In the genomic region with DNA sequence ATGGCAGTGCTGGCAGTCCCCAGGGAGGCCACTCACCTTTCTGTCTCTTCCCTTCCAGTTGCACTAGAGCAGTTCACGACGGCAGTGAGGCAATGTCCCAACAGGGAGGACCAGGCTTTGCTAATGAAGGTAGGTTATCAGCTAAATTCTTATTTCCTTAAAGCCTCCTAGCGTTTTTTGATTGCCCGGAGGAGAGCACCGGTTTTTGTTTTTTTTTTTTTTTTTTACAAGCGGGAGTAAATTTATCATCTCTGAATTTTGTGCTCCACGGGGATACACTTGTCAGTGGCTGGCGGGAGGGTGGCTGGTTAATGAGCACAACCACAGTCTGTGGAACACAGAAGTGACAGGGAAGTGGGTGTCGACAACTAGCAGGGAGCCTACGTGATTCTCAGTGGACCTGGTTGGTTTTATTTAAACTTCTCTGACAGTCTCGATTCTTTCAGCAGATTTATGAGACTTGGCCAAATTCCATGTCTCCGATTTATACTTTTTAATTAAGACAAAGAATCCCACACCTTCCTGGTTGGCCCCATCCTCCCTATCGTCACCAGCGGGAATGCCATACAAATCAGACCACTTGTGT, we compare ENCODE assay signal across 17 mouse cellular contexts. TPM values are rescaled to one million over a fixed set of nuclear protein-coding genes. Genes with fewer than 3 reads are reported as not detected.
DNase-seq lines count a peak whose midpoint lies in the region; ATAC-seq lines count a peak whose summit lies in the region.
"Had no signal": no experiment of that assay in that cellular context is flagged by ENCODE, and none has a peak within 500 bp of the region (broad histone marks: within the 10 kb centered on the region; RNA-seq: fewer than 3 reads in every experiment).

No protein-coding gene starts in this region.

- intact Hi-C loops in heart, postnatal 10 days (cut with DNase I): no loop called here
- intact Hi-C loops in left cerebral cortex, postnatal 14 days (cut with DNase I): no loop called here

- H3K9ac ChIP-seq in heart, embryonic 14.5 days (ENCODE audit: low read length): no peak overlapping the region
- H3K9ac ChIP-seq in forebrain, embryonic 14.5 days (ENCODE audit: low read length): no peak overlapping the region
- H3K9ac ChIP-seq: forebrain, embryonic 12.5 days; hindbrain, embryonic 13.5 days; limb, embryonic 13.5 days had no signal

- H3K4me1 ChIP-seq in heart, embryonic 14.5 days (ENCODE audit: control insufficient read depth in 2 of 2, insufficient read depth in 2 of 2, low read length in 2 of 2): peaks cover 18 to 19% of the 10 kb centered on the region in 2 experiments
- H3K4me1 ChIP-seq in limb, embryonic 10.5 days: peaks cover 10% of the 10 kb centered on the region; the same call in 1 of the 2 replicates
- no peaks in the 10 kb centered on the region for H3K4me1 ChIP-seq in forebrain, embryonic 14.5 days (ENCODE audit: control insufficient read depth, insufficient read depth, low read length)

- H3K9me3 ChIP-seq in heart, embryonic 14.5 days (ENCODE audit: control insufficient read depth, low read length): peaks cover 4% of the 10 kb centered on the region; the same call in 1 of the 2 replicates
- H3K9me3 ChIP-seq in limb, embryonic 10.5 days (replicated peaks): no peaks in the 10 kb centered on the region
- H3K9me3 ChIP-seq in forebrain, embryonic 14.5 days (replicated peaks; ENCODE audit: control insufficient read depth, low read length): no peaks in the 10 kb centered on the region
- H3K9me3 ChIP-seq: forebrain, embryonic 12.5 days; hindbrain, embryonic 13.5 days; limb, embryonic 13.5 days had no signal

- DNase-seq in heart, postnatal 10 days: no peak
- peak; percentile 26 to 46 for DNase-seq in left cerebral cortex, postnatal 14 days (ENCODE audit: low spot score in 2 of 2)
- no peak for DNase-seq in left cerebral cortex, adult 11 months (ENCODE audit: low spot score)
- DNase-seq in MEL-GATA-1-ER (ENCODE audit: extremely low read depth, low read depth): peak; percentile 42
- DNase-seq in limb, embryonic 10.5 days (ENCODE audit: low spot score): peak; percentile 22
- DNase-seq in forebrain, embryonic 14.5 days (ENCODE audit: low spot score): no peak
- DNase-seq: adrenal gland, postnatal 36 days; cerebellum, adult 9-11 months; embryo, embryonic 11 days; layer of hippocampus, postnatal 36 days; midbrain, embryonic 14.5 days; thymus, postnatal 4 days had no signal

- WGBS in heart, embryonic 14.5 days: 26% methylated on average over 14 of the region's 14 CpGs
- 72% methylated on average over 14 of the region's 14 CpGs for WGBS in limb, embryonic 10.5 days
- WGBS in forebrain, embryonic 14.5 days: 62% methylated on average over 14 of the region's 14 CpGs

- H3K4me3 ChIP-seq in heart, embryonic 14.5 days (ENCODE audit: control insufficient read depth in 1 of 2, insufficient read depth in 1 of 2, low read depth in 1 of 2, low read length in 2 of 2): no peak overlapping the region
- H3K4me3 ChIP-seq in limb, embryonic 10.5 days: no peak overlapping the region
- no peak overlapping the region for H3K4me3 ChIP-seq in forebrain, embryonic 14.5 days (ENCODE audit: low read depth, low read length)
- H3K4me3 ChIP-seq: forebrain, embryonic 12.5 days; hindbrain, embryonic 13.5 days; limb, embryonic 13.5 days had no signal

- ATAC-seq in heart, embryonic 14.5 days (ENCODE audit: insufficient number of reproducible peaks, insufficient read depth, low FRiP score, low read depth): no peak
- no peak for ATAC-seq in forebrain, embryonic 14.5 days
- ATAC-seq: intestine, embryonic 16.5 days had no signal

- H3K27me3 ChIP-seq in heart, embryonic 14.5 days (ENCODE audit: control insufficient read depth, insufficient read depth, low read length): no peaks in the 10 kb centered on the region
- no peaks in the 10 kb centered on the region for H3K27me3 ChIP-seq in limb, embryonic 10.5 days (ENCODE audit: low read depth, poor library complexity, severe bottlenecking)
- no peaks in the 10 kb centered on the region for H3K27me3 ChIP-seq in forebrain, embryonic 14.5 days (replicated peaks; ENCODE audit: control insufficient read depth, insufficient read depth, low read length)
- H3K27me3 ChIP-seq: forebrain, embryonic 12.5 days; hindbrain, embryonic 13.5 days; limb, embryonic 13.5 days had no signal

- peak overlapping the region; percentile 25 to 69; a peak in 3 of 4 replicates for H3K27ac ChIP-seq in heart, embryonic 14.5 days (replicated peaks in 1 of 2; ENCODE audit: control insufficient read depth in 1 of 2, insufficient read depth in 1 of 2, low read depth in 2 of 2, low read length in 2 of 2)
- no peak overlapping the region for H3K27ac ChIP-seq in limb, embryonic 10.5 days
- no peak overlapping the region for H3K27ac ChIP-seq in forebrain, embryonic 14.5 days (ENCODE audit: low read depth, low read length)
- H3K27ac ChIP-seq: forebrain, embryonic 12.5 days; hindbrain, embryonic 13.5 days; limb, embryonic 13.5 days had no signal

- no peaks in the 10 kb centered on the region for H3K36me3 ChIP-seq in heart, embryonic 14.5 days (ENCODE audit: control insufficient read depth, insufficient read depth, low read length)
- no peaks in the 10 kb centered on the region for H3K36me3 ChIP-seq in limb, embryonic 10.5 days
- no peaks in the 10 kb centered on the region for H3K36me3 ChIP-seq in forebrain, embryonic 14.5 days (ENCODE audit: control insufficient read depth, insufficient read depth, low read length)
- H3K36me3 ChIP-seq: forebrain, embryonic 12.5 days; hindbrain, embryonic 13.5 days; limb, embryonic 13.5 days had no signal

- peak overlapping the region; percentile 43 for H3K4me2 ChIP-seq in heart, embryonic 14.5 days (ENCODE audit: low read length)
- no peak overlapping the region for H3K4me2 ChIP-seq in forebrain, embryonic 14.5 days (ENCODE audit: low read length)
- H3K4me2 ChIP-seq: forebrain, embryonic 12.5 days; hindbrain, embryonic 13.5 days; limb, embryonic 13.5 days had no signal

RNA-seq across cellular contexts. Expression of a gene that starts 39.4 kb away (rescaled TPM):
- 19.7 and 21.0 TPM in 2 replicates for polyA plus RNA-seq in heart, embryonic 14.5 days (2014; fragmentation: Nextera tagmentation; extraction: Ambion mirVana)
- total RNA-seq in heart, postnatal 10 days (2021): 10 to 100 TPM; 26.0 to 38.4 TPM
- 10 to 100 TPM in 1 of 2 experiments, 1 to 10 TPM in 1; 9.3 to 10.5 TPM for total RNA-seq in left cerebral cortex, postnatal 14 days (2021)
- polyA plus RNA-seq in limb, embryonic 10.5 days (2016; fragmentation: Nextera tagmentation; extraction: Ambion mirVana): 28.4 and 35.9 TPM in 2 replicates
- 6.6 and 8.2 TPM in 2 replicates for polyA plus RNA-seq in forebrain, embryonic 14.5 days (2014; fragmentation: Nextera tagmentation; extraction: Ambion mirVana)

Comparison
In these comparisons a context has a peak if more than half of its experiments do, and no peak if none do; other contexts are left out.
1. DNase-seq: peak in left cerebral cortex, postnatal 14 days (2 of 2), MEL-GATA-1-ER (single experiment) and limb, embryonic 10.5 days (single experiment); none in heart, postnatal 10 days (0 of 2), left cerebral cortex, adult 11 months (single experiment) and forebrain, embryonic 14.5 days (single experiment).
2. H3K27ac ChIP-seq: peak in heart, embryonic 14.5 days (2 of 2); none in limb, embryonic 10.5 days (single experiment) and forebrain, embryonic 14.5 days (single experiment).